Mouse (Mus musculus): ENCODE measurements around the gene Hoxd9.

DNA sequence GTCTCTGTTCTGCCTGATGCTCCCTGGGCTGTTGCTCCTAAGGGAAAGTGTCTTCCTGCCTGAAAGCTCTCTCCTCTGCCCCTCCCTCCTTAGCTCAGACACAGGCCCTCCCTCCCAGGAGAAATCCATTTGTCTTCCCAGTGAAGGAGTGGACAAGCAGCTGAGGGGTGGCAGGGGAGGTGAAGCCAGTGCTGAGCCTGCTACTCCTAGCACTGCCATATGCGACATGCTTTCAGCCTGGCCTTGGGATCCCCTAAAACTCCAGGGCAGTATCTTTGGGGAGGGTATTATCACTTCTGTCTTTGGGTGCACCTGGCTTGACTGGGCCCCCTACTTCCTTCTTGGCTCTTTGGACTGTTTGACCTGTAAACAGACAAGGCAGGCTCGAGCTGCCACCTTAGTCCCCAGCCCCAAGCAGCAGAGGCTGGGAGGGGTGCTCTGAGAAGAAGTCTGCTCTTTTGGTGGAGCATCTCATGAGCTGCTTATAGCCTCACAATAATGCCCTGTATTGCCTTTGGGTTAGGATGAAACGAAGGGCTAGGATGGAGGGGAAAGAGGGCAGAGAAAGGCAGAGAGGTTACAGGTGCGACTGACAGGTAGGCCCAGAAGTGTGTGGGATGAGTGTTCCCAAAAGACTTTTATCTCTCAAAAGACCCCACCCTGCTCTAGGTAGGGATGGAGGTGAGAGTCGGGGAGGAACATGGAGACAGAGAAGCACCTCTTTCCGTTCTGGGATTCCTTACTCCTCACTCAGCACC, 48.2 kb downstream of the Hoxd9 start:
- TF ChIP-seq CTCF (conservative IDR thresholded peaks at IDR 0.05; ENCODE audit: insufficient read depth, insufficient read length, low read depth, low read length) (no peak), POLR2A (IDR thresholded peaks at IDR 0.05; ENCODE audit: low read depth, low read length) (no peak)

Data from kidney, adult 2 months (tissue).